Mouse (Mus musculus): ENCODE data around the gene Dido1.

- TF ChIP-seq EP300 (IDR thresholded peaks at IDR 0.05; ENCODE audit: low read depth): no peak
- TF ChIP-seq CTCF (IDR thresholded peaks at IDR 0.05; ENCODE audit: low read depth): no peak
These were observed 30.6 kb upstream of the Dido1 start for GRCm38 (mm10) chr2:180740349-180740748.

Measured in heart, postnatal 0 days (tissue).